Mouse (Mus musculus) forebrain, embryonic 14.5 days (tissue): ENCODE data around the gene Timm22. TPM values are rescaled to one million over a fixed set of nuclear protein-coding genes. Genes with fewer than 3 reads are reported as not detected.

Source experiments
- ATAC-seq: fragments of 200-750 bp; cut with Nextera tagmentation; 2 replicates; pipeline ENCODE4 v1.8.0; 2017; ENCODE audit warnings: mild to moderate bottlenecking, moderate library complexity
- DNase-seq: peaks from one replicate; pipeline ENCODE4 v3.0.0-alpha.2; 2015; ENCODE audit warnings: low spot score
- H3K27ac ChIP-seq: fragments of 300-500 bp; sonication (generic); 2 replicates; pipeline ENCODE4 v1.5.1; 2014; ENCODE audit warnings: low read depth, mild to moderate bottlenecking, control low read depth, low read length, moderate library complexity
- H3K27me3 ChIP-seq: fragments of 300-500 bp; sonication (generic); replicated peaks from 2 replicates; pipeline ENCODE4 v1.6.1; 2014; ENCODE audit warnings: low read length, control low read depth, mixed read lengths; ENCODE audit not compliant: control insufficient read depth, insufficient read depth
- H3K36me3 ChIP-seq: fragments of 300-500 bp; sonication (generic); 2 replicates; pipeline ENCODE4 v1.6.1; 2014; ENCODE audit warnings: low read length, control low read depth; ENCODE audit not compliant: control insufficient read depth, insufficient read depth
- H3K4me1 ChIP-seq: fragments of 300-500 bp; sonication (generic); 2 replicates; pipeline ENCODE4 v1.6.1; 2014; ENCODE audit warnings: antibody characterized with exemption, low read length, control low read depth; ENCODE audit not compliant: control insufficient read depth, insufficient read depth
- H3K4me2 ChIP-seq: fragments of 300-500 bp; sonication (generic); 2 replicates; pipeline ENCODE4 v1.6.1; 2014; ENCODE audit warnings: mild to moderate bottlenecking, control low read depth, low read length
- H3K4me3 ChIP-seq: fragments of 300-500 bp; sonication (generic); 2 replicates; pipeline ENCODE4 v1.5.1; 2014; ENCODE audit warnings: low read depth, low read length, control low read depth
- H3K9ac ChIP-seq: fragments of 300-500 bp; sonication (generic); 2 replicates; pipeline ENCODE4 v1.6.1; 2014; ENCODE audit warnings: mild to moderate bottlenecking, low read length, control low read depth, moderate library complexity
- H3K9me3 ChIP-seq: fragments of 300-500 bp; sonication (generic); replicated peaks from 2 replicates; pipeline ENCODE4 v1.6.1; 2016; ENCODE audit warnings: low read length, control low read depth, mixed read lengths; ENCODE audit not compliant: control insufficient read depth
- WGBS: fragments of 180-500 bp; shearing (Covaris S2); extraction: QIAGEN DNeasy Blood & Tissue Kit; methylation state at CpG from one replicate; pipeline ENCODE4 v1.1.7; 2014; 5-methylcytosine and 5-hydroxymethylcytosine counted together
- polyA plus RNA-seq: library from polyadenylated mRNA; unstranded; fragments of >200 nt; fragmentation: Nextera tagmentation; extraction: Ambion mirVana; gene quantifications from 2 replicates; pipeline ENCODE4 v1.2.1, GENCODE M21; 2014

Gene Timm22
- polyA plus RNA-seq, 1 experiment from 2014 or later: 125 TPM

GRCm38 (mm10) chr11:76382711-76383324 lies 23.9 kb upstream of the Timm22 start:
- H3K27ac ChIP-seq: peak overlapping the region; percentile 40; the same call in 1 of the 2 replicates
- peak; percentile 66 for DNase-seq

GRCm38 (mm10) chr11:76384307-76384706 lies 22.4 kb upstream of the Timm22 start:
- no peak overlapping the region for H3K9ac ChIP-seq
- no peak overlapping the region for H3K4me2 ChIP-seq
- 11% methylated on average over 5 of the region's 5 CpGs for WGBS
- DNase-seq: peak; percentile 68
- peaks cover 42% of the 10 kb centered on the region for H3K4me1 ChIP-seq
- H3K27me3 ChIP-seq: no peaks in the 10 kb centered on the region
- no peak overlapping the region for H3K4me3 ChIP-seq
- no peak for ATAC-seq
- H3K9me3 ChIP-seq: no peaks in the 10 kb centered on the region
- peak overlapping the region; percentile 79 for H3K27ac ChIP-seq
- H3K36me3 ChIP-seq: no peaks in the 10 kb centered on the region

More at GRCm38 (mm10) chr11:76382711-76383324, 23.9 kb upstream of the Timm22 start:
- Histone ChIP-seq H3K4me3 (no peak overlapping the region), H3K27me3 (no peaks in the 10 kb centered on the region), H3K4me2 (no peak overlapping the region), H3K9ac (no peak overlapping the region), H3K9me3 (no peaks in the 10 kb centered on the region), H3K4me1 (peaks cover 37% of the 10 kb centered on the region), H3K36me3 (no peaks in the 10 kb centered on the region)
- WGBS: 7% methylated on average over 13 of the region's 13 CpGs
- peak; percentile 35; the same call in 1 of the 2 replicates for ATAC-seq

GRCm38 (mm10) chr11:76385017-76385416 lies 21.7 kb upstream of the Timm22 start:
- WGBS: 6% methylated on average over 4 of the region's 4 CpGs
- Histone ChIP-seq H3K36me3 (no peaks in the 10 kb centered on the region), H3K9ac (peak overlapping the region; percentile 2; the same call in 1 of the 2 replicates), H3K4me3 (no peak overlapping the region), H3K27me3 (no peaks in the 10 kb centered on the region), H3K4me2 (no peak overlapping the region), H3K9me3 (no peaks in the 10 kb centered on the region), H3K4me1 (peaks cover 42% of the 10 kb centered on the region), H3K27ac (peak overlapping the region; percentile 79)
- peak; percentile 74 for ATAC-seq
- peak; percentile 85 for DNase-seq

GRCm38 (mm10) chr11:76385746-76386145 lies 21.0 kb upstream of the Timm22 start:
- no peaks in the 10 kb centered on the region for H3K9me3 ChIP-seq
- H3K4me2 ChIP-seq: no peak overlapping the region
- DNase-seq (no peak), ATAC-seq (no peak)
- H3K9ac ChIP-seq: peak overlapping the region; percentile 2; the same call in 1 of the 2 replicates
- no peak overlapping the region for H3K4me3 ChIP-seq
- H3K4me1 ChIP-seq: peaks cover 37% of the 10 kb centered on the region
- no peaks in the 10 kb centered on the region for H3K27me3 ChIP-seq
- no peaks in the 10 kb centered on the region for H3K36me3 ChIP-seq
- 7% methylated on average over 3 of the region's 3 CpGs for WGBS
- H3K27ac ChIP-seq: peak overlapping the region; percentile 79

- Histone ChIP-seq H3K4me2 (no peak overlapping the region), H3K27me3 (no peaks in the 10 kb centered on the region), H3K4me1 (peaks cover 37% of the 10 kb centered on the region), H3K9ac (no peak overlapping the region), H3K4me3 (no peak overlapping the region), H3K9me3 (no peaks in the 10 kb centered on the region), H3K27ac (no peak overlapping the region), H3K36me3 (no peaks in the 10 kb centered on the region)
- DNase-seq: no peak
- WGBS: 76% methylated on average over 1 of the region's 1 CpGs
- no peak for ATAC-seq
These were observed 19.7 kb upstream of the Timm22 start for GRCm38 (mm10) chr11:76387097-76387496.

GRCm38 (mm10) chr11:76388711-76389110 lies 18.0 kb upstream of the Timm22 start:
- peak; percentile 54 for DNase-seq
- WGBS: 6% methylated on average over 7 of the region's 7 CpGs
- Histone ChIP-seq H3K27ac (no peak overlapping the region), H3K27me3 (no peaks in the 10 kb centered on the region), H3K36me3 (no peaks in the 10 kb centered on the region), H3K9ac (no peak overlapping the region), H3K4me1 (peaks cover 26% of the 10 kb centered on the region), H3K9me3 (no peaks in the 10 kb centered on the region), H3K4me3 (no peak overlapping the region), H3K4me2 (peak overlapping the region; percentile 34; the same call in 1 of the 2 replicates)
- ATAC-seq: no peak; the same call in 1 of the 2 replicates

- H3K9ac ChIP-seq: no peak overlapping the region
- no peak for DNase-seq
- 79% methylated on average over 7 of the region's 7 CpGs for WGBS
These were observed 14.2 kb upstream of the Timm22 start for GRCm38 (mm10) chr11:76392532-76392931.

GRCm38 (mm10) chr11:76392996-76393395 lies 13.8 kb upstream of the Timm22 start:
- H3K4me3 ChIP-seq: no peak overlapping the region
- H3K9me3 ChIP-seq: no peaks in the 10 kb centered on the region
- WGBS: 92% methylated on average over 11 of the region's 11 CpGs
- H3K4me1 ChIP-seq: peaks cover 6% of the 10 kb centered on the region; the same call in 1 of the 2 replicates
- no peak for DNase-seq
- no peak for ATAC-seq
- no peaks in the 10 kb centered on the region for H3K27me3 ChIP-seq
- no peak overlapping the region for H3K27ac ChIP-seq
- H3K4me2 ChIP-seq: no peak overlapping the region
- no peak overlapping the region for H3K9ac ChIP-seq
- H3K36me3 ChIP-seq: no peaks in the 10 kb centered on the region

More at GRCm38 (mm10) chr11:76392532-76392931, 14.2 kb upstream of the Timm22 start:
- no peak for ATAC-seq
- H3K4me2 ChIP-seq: no peak overlapping the region
- no peaks in the 10 kb centered on the region for H3K27me3 ChIP-seq
- peaks cover 5% of the 10 kb centered on the region; the same call in 1 of the 2 replicates for H3K4me1 ChIP-seq
- H3K27ac ChIP-seq: no peak overlapping the region
- no peaks in the 10 kb centered on the region for H3K9me3 ChIP-seq
- no peak overlapping the region for H3K4me3 ChIP-seq
- H3K36me3 ChIP-seq: no peaks in the 10 kb centered on the region

GRCm38 (mm10) chr11:76397650-76398311 lies 9.0 kb upstream of the Timm22 start:
- Histone ChIP-seq H3K9ac (peak overlapping the region; percentile 82), H3K27ac (peak overlapping the region; percentile 82; the same call in 1 of the 2 replicates), H3K36me3 (no peaks in the 10 kb centered on the region), H3K27me3 (no peaks in the 10 kb centered on the region), H3K4me1 (peaks cover 10% of the 10 kb centered on the region), H3K9me3 (no peaks in the 10 kb centered on the region), H3K4me3 (peak overlapping the region; percentile 83), H3K4me2 (peak overlapping the region; percentile 76)
- peak; percentile 47 for DNase-seq
- no peak for ATAC-seq
- under 1% methylated on average over 26 of the region's 26 CpGs for WGBS
